Mouse (Mus musculus): Measurements from ENCODE around the gene Wee1.

Wee1 gene

DNA sequence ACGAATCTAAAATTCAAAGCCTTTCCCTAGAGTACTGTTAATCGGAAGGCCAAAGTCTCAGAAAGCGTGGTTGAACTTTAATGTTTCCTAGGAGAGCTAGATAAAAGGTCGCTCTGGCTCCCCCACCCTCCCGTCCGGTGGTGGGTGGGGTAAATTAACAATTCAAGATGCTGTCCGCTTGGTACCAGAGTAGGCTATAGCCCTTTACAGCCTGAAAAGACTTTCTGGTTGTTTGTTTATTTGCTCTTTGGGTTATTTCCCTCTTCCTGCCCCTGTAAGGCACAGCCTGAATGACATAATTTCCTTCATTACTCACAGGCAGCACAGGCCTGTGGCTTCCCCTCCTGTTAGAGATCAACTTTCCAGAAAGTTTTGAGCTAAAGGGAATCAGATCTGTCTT, 68.1 kb downstream of the Wee1 start:
- DNase-seq (ENCODE audit: low read depth in 1 of 2, low spot score in 2 of 2), result no peak

Data from monocyte, adult 2 months (primary cell).